Mouse (Mus musculus) lung, postnatal 14 days (tissue): ENCODE data around the gene Hnrnph1.

ENCODE experiments used
- DNase-seq: peaks from one replicate; pipeline ENCODE4 v3.0.0; 2021

Hnrnph1 gene

DNA sequence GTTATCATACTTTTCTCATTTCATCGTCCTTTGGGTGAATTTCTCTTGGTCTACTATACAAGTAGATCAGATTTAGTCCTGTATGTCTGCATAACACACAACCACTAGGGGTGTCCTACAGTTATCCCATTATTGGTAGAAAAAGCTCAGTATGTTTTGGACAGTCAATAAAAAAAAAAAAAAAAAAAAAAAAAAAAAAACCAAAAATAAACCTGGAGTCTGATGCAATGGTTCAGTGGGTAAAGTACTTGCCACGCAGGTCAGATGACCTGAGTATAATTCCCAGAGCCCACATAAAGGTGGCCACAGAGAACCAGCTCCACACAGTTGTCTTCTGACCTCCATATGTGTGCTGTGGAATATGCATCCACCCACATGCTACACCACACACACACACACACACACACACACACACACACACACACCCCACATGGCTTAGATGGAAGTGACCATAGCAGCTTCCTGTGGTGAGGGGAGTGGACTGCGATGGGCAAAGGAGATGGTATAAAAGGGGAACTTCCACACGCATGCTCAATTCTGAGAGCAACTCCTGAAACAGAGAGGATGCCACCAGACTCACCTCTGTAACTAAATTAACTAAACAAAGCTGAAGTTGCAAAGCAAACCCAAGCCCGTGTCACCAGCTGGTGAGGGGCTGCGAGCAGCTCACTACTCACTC lies 38.9 kb downstream of the Hnrnph1 start:
- no peak for DNase-seq

DNA sequence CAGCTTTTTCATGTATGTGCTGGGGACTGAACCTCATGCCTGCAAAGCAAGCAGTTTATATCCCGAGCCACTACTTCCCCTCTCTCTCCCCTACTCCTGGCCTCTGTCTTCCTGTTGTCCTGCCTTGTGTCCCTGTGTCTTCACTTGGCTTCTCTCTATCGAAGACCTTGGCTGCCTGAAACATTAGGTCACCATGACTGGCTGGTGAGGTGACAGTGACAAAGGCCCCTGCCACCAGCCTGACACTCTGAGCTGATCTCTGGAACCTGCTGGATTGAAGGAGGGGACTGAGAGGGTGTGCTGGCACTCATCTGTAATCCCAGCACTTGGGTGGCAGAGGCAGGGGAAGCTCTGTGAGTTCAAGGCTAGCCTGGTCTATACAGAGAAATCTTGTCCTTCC lies 41.1 kb downstream of the Hnrnph1 start:
- DNase-seq, result no peak

DNA sequence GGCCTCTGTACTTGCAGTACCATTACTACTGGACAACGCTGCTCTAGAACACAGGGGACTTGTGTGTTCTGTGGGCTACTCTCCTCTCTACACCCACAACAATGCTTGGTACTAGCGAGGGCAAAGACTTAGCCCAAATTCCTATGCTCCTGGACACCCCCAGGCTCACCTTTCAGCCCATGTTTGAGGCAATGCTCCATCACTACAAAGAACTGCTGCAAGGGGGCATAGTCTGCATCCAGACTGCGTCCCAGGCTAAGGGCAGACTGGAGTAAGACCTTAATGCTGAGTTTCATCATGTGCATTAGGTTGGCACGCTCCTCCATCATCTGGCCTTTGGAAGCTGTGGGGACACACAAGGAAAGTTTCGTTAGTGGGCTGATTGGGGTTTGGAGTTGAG lies 44.7 kb downstream of the Hnrnph1 start:
- no peak for DNase-seq

DNA sequence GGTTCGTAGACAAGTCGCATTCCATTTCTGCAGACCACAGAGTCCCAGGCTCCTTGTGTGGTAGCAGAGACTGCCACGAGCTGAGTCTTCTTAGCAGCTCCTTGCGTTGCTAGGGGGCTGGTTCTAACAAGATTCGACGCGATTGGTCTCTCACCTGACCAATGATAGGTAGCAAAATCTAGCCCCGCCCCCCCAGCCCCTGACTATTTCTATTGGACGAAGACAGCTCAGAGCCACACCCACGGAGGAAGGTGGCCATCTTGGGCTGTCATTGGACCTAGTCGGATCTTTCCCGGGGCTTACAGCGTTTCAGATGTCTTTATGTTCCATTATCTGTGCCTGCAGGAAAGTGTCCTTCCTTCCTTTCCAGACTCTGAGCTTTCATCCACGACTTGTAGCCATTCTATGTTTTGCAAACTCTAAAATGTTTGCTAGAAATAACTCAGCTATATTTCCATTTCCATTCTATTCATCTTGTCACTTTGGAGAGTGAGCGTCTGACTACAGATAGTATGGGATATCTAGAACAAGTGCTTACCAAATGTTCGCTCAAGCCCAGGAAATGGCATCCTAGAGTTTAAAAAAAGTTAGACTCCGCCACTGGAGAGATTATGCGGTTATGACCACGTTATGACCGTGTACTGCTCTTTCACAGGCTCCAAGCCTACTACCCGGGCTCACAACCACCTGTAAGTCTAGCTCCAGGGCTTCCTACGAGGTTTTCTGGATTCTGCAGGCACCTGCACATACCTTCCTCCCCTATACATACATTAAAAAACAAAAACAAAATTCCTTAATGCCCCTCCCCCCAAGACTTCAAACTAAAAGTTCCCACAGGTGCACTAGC lies 45.4 kb downstream of the Hnrnph1 start:
- DNase-seq, result peak; percentile 52

DNA sequence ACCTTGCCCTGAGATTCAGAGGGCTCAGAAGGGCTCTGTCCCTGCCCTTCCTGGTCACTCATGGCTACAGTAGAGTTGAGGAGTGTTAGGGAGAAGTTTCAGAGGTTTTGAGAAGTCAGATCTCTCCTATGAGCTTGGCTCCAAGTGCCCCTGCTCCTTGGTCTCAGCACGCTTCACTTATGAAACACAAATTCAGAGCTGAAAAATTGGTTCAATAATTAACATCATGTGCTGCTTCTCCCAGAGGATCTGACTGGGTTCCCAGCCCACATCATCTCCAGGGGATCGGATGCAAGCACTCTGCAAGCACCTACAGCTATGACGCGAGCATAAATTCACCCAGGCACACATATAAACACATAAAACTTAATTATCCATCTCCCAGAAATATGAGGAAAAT lies 49.3 kb downstream of the Hnrnph1 start:
- no peak for DNase-seq

DNA sequence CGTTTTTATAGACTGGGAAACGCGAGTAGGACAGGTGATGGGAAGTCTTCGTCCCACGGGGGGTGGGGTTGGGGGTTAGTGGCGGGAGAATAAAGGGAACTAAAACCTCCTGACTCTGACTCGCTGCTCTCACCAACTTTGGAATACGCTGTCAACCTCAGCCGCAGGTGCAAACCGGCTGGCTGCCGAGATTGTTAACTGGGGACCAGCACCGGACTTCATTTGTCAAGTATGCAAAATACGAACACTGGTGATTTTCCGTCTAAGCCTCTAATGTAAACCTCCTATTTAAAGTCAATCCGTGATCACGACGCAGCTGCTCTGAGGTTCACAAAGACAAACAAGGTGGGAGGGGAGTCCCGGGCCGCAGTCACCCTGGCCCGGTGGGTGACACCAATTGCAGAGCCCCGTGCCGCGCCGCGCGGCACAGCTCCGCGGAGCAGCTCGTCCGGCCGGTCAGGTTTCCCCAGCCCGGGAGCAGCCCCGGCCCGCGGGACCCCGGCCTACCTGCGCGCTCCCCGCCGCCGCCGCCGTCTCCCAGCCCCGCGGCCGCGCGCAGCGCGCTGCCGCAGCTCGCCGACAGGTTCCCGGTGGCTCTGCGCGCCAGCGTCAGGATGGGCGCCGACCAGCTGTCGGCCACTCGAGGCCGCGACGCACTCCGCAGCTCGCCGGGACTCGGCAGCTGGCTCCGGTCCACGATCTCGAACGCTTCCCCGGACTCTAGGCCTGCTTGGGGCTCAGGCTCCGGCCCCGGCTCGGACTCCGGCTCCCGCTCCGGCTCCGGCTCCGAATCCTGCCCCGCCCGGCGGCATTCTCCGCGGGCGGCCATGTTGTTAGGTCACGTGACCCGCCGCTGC lies 53.7 kb downstream of the Hnrnph1 start, which contains the start of gene Rufy1:
Gene Rufy1, minus strand, starts transcription at position 849 of the 857 bp plus-strand sequence.
- DNase-seq, result peak; percentile 86

DNA sequence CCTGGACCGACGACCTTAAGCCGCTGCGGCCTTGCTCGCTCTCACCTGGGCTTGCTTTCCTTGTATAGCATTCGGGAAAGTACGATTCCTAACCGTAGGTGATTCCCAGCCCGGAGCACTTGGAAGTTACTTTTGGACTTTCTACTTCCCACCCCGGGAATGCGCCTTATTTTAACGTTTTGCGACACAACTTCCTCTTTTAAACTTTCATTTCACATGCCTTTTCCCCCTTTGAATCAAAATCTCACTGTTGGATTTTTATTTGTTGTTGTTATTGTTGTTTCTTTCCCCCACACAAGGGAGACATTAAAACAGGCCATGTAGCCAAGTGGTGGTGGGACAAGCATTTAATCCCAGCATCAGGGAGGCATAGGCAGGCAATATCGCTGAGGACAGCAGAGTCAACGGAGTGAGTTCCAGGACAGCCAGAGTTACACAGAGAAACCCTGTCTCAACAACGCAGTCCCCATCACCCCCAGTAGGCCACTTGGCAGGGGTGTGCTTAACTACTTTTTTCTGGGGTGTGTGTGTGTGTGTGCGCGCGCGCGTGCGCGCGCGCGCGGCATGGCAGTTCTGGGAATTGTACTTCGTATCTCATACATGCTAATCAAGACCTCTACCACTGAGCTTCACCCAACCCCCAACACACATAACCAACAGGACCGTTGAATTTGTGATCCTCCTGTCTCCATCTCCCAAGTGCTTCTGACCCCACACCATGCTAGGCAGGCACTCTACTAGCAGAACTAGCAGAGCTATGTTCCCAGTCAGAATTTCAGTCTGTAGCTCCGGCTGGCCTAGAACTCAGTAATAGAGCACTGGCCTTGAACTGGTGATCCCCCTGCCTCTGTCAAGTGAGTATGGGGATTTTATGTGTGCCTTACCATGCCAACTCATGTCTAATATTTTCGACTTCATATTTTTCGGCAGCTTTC lies 54.6 kb downstream of the Hnrnph1 start:
- peak; percentile 11 for DNase-seq

DNA sequence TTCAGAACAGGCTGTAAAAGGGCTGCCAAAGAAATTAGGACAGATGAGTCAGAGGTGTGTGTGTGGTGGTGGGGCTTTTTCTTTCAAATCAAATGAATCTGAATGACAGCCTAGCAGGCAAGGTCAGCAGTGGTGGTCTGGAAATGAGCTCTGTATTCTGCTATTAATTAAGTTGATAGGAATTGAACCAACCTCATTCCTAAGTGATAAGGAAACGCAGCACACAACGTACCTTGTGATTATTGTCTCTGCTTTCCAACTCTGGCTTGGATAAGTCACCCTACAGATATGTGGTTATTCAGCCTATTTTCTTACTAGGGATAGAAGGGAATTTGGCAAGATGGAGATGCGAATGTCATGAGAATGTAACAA lies 55.3 kb downstream of the Hnrnph1 start:
- DNase-seq, result no peak

DNA sequence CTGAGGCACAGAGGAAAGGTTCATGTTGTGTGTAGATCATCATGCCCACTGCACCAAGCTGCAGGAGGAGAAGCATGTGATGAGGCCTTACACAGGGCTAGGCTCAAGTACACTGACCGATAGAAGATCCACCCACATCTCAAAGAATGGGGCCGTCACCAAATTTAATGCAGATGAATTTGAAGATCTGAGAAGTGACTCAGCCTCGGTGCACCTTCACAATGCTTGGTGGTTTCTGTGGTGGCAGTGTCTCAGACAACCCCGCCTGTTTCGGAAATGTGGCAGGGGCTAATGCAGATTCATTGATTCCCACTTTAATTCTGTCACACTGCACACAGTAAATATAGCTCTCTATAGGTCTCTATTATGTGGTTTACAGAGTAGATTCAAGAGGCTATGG lies 56.1 kb downstream of the Hnrnph1 start:
- no peak for DNase-seq
